Mouse (Mus musculus) kidney, embryonic 16.5 days (tissue): Measurements from ENCODE around the gene Pcdh9. TPM values are rescaled to one million over a fixed set of nuclear protein-coding genes. Genes with fewer than 3 reads are reported as not detected.

Source experiments
- ATAC-seq: fragments of 200-750 bp; cut with Nextera tagmentation; 2 replicates; pipeline ENCODE4 v1.8.0; 2017; ENCODE audit warnings: moderate TSS enrichment; ENCODE audit not compliant: low FRiP score, low TSS enrichment
- H3K27ac ChIP-seq: fragments of 300-500 bp; sonication (generic); 2 replicates; pipeline ENCODE4 v1.5.1; 2014; ENCODE audit warnings: low read length
- H3K27me3 ChIP-seq: fragments of 300-500 bp; sonication (generic); 2 replicates; pipeline ENCODE4 v1.6.1; 2014; ENCODE audit warnings: low read length, control low read depth, mixed read lengths; ENCODE audit not compliant: insufficient read depth
- H3K36me3 ChIP-seq: fragments of 300-500 bp; sonication (generic); 2 replicates; pipeline ENCODE4 v1.6.1; 2014; ENCODE audit warnings: low read length, control low read depth, mixed read lengths; ENCODE audit not compliant: insufficient read depth
- H3K4me1 ChIP-seq: fragments of 300-500 bp; sonication (generic); 2 replicates; pipeline ENCODE4 v1.6.1; 2014; ENCODE audit warnings: low read length, control low read depth, mixed read lengths; ENCODE audit not compliant: insufficient read depth
- H3K4me2 ChIP-seq: fragments of 300-500 bp; sonication (generic); replicated peaks from 2 replicates; pipeline ENCODE4 v1.6.1; 2014; ENCODE audit warnings: low read depth, low read length
- H3K4me3 ChIP-seq: fragments of 300-500 bp; sonication (generic); 2 replicates; pipeline ENCODE4 v1.5.1; 2014; ENCODE audit warnings: mild to moderate bottlenecking, low read length
- H3K9ac ChIP-seq: fragments of 300-500 bp; sonication (generic); replicated peaks from 2 replicates; pipeline ENCODE4 v1.6.1; 2014; ENCODE audit warnings: low read length
- H3K9me3 ChIP-seq: fragments of 300-500 bp; sonication (generic); 2 replicates; pipeline ENCODE4 v1.6.1; 2016; ENCODE audit warnings: low read length, control low read depth
- WGBS: fragments of 180-500 bp; shearing (Covaris S2); extraction: QIAGEN DNeasy Blood & Tissue Kit; methylation state at CpG from one replicate; pipeline ENCODE4 v1.1.7; 2014; 5-methylcytosine and 5-hydroxymethylcytosine counted together
- polyA plus RNA-seq: library from polyadenylated mRNA; unstranded; fragments of >200 nt; fragmentation: Nextera tagmentation; extraction: Ambion mirVana; gene quantifications from 2 replicates; pipeline ENCODE4 v1.2.1, GENCODE M21; 2015

The Pcdh9 gene
- polyA plus RNA-seq, 1 experiment from 2014 or later: 17.1 TPM

GRCm38 (mm10) chr14:93826042-93826462, 64.4 kb downstream of the Pcdh9 start:
- WGBS: 60% methylated on average over 6 of the region's 6 CpGs
- no peaks in the 10 kb centered on the region for H3K36me3 ChIP-seq
- H3K27ac ChIP-seq: no peak overlapping the region

GRCm38 (mm10) chr14:93818845-93819244, 71.6 kb downstream of the Pcdh9 start:
- no peak overlapping the region for H3K27ac ChIP-seq
- WGBS: 84% methylated on average over 4 of the region's 4 CpGs
- H3K9ac ChIP-seq: no peak overlapping the region
- no peak for ATAC-seq
- H3K4me1 ChIP-seq: peaks cover 4% of the 10 kb centered on the region; the same call in 1 of the 2 replicates
- no peaks in the 10 kb centered on the region for H3K27me3 ChIP-seq
- no peaks in the 10 kb centered on the region for H3K9me3 ChIP-seq
- H3K4me2 ChIP-seq: no peak overlapping the region
- H3K4me3 ChIP-seq: no peak overlapping the region
- no peaks in the 10 kb centered on the region for H3K36me3 ChIP-seq

More at GRCm38 (mm10) chr14:93826042-93826462, 64.4 kb downstream of the Pcdh9 start:
- Histone ChIP-seq H3K4me1 (no peaks in the 10 kb centered on the region), H3K4me3 (no peak overlapping the region), H3K4me2 (no peak overlapping the region), H3K27me3 (no peaks in the 10 kb centered on the region), H3K9me3 (no peaks in the 10 kb centered on the region), H3K9ac (no peak overlapping the region)
- no peak for ATAC-seq

- Histone ChIP-seq H3K9me3 (no peaks in the 10 kb centered on the region), H3K36me3 (no peaks in the 10 kb centered on the region), H3K27ac (no peak overlapping the region), H3K4me3 (no peak overlapping the region), H3K4me2 (no peak overlapping the region), H3K27me3 (no peaks in the 10 kb centered on the region), H3K9ac (no peak overlapping the region), H3K4me1 (peaks cover 4% of the 10 kb centered on the region; the same call in 1 of the 2 replicates)
- ATAC-seq: no peak
- WGBS: 35% methylated on average over 4 of the region's 4 CpGs
Observed at GRCm38 (mm10) chr14:93817591-93817990, 72.9 kb downstream of the Pcdh9 start.

- Histone ChIP-seq H3K27me3 (no peaks in the 10 kb centered on the region), H3K4me2 (no peak overlapping the region), H3K9me3 (no peaks in the 10 kb centered on the region), H3K9ac (no peak overlapping the region), H3K4me3 (no peak overlapping the region), H3K27ac (no peak overlapping the region), H3K4me1 (no peaks in the 10 kb centered on the region), H3K36me3 (no peaks in the 10 kb centered on the region)
- ATAC-seq: no peak
- WGBS: 94% methylated on average over 3 of the region's 3 CpGs
Observed at GRCm38 (mm10) chr14:93794530-93794929, 95.9 kb downstream of the Pcdh9 start.

GRCm38 (mm10) chr14:93786234-93786633, 104.2 kb downstream of the Pcdh9 start:
- Histone ChIP-seq H3K4me3 (no peak overlapping the region), H3K9ac (no peak overlapping the region), H3K9me3 (no peaks in the 10 kb centered on the region), H3K27me3 (no peaks in the 10 kb centered on the region), H3K4me2 (no peak overlapping the region), H3K4me1 (no peaks in the 10 kb centered on the region), H3K36me3 (no peaks in the 10 kb centered on the region), H3K27ac (no peak overlapping the region)
- 74% methylated on average over 4 of the region's 4 CpGs for WGBS
- ATAC-seq: no peak

GRCm38 (mm10) chr14:93785031-93785430, 105.4 kb downstream of the Pcdh9 start:
- no peaks in the 10 kb centered on the region for H3K36me3 ChIP-seq
- no peak overlapping the region for H3K4me2 ChIP-seq
- no peak overlapping the region for H3K9ac ChIP-seq
- no peak for ATAC-seq
- WGBS: 52% methylated on average over 2 of the region's 2 CpGs
- no peak overlapping the region for H3K27ac ChIP-seq
- no peaks in the 10 kb centered on the region for H3K4me1 ChIP-seq
- no peak overlapping the region for H3K4me3 ChIP-seq
- H3K27me3 ChIP-seq: no peaks in the 10 kb centered on the region
- H3K9me3 ChIP-seq: no peaks in the 10 kb centered on the region

- Histone ChIP-seq H3K27me3 (no peaks in the 10 kb centered on the region), H3K9ac (no peak overlapping the region), H3K4me1 (no peaks in the 10 kb centered on the region), H3K27ac (no peak overlapping the region), H3K36me3 (no peaks in the 10 kb centered on the region), H3K4me2 (no peak overlapping the region), H3K4me3 (no peak overlapping the region), H3K9me3 (no peaks in the 10 kb centered on the region)
- WGBS: 86% methylated on average over 2 of the region's 2 CpGs
- ATAC-seq: no peak
Observed at GRCm38 (mm10) chr14:93762855-93763254, 127.6 kb downstream of the Pcdh9 start.

GRCm38 (mm10) chr14:93734077-93734673, 156.3 kb downstream of the Pcdh9 start:
- Histone ChIP-seq H3K9me3 (no peaks in the 10 kb centered on the region), H3K9ac (no peak overlapping the region), H3K4me2 (peak overlapping the region; percentile 19; the same call in 1 of the 2 replicates), H3K27me3 (no peaks in the 10 kb centered on the region), H3K36me3 (no peaks in the 10 kb centered on the region), H3K4me1 (no peaks in the 10 kb centered on the region), H3K4me3 (no peak overlapping the region), H3K27ac (peak overlapping the region; percentile 32; the same call in 1 of the 2 replicates)
- 30% methylated on average over 10 of the region's 10 CpGs for WGBS
- ATAC-seq: peak; percentile 90

GRCm38 (mm10) chr14:93725798-93726197, 164.7 kb downstream of the Pcdh9 start:
- no peak overlapping the region for H3K4me3 ChIP-seq
- no peak overlapping the region for H3K27ac ChIP-seq
- H3K4me1 ChIP-seq: no peaks in the 10 kb centered on the region
- H3K36me3 ChIP-seq: no peaks in the 10 kb centered on the region
- no peak overlapping the region for H3K4me2 ChIP-seq
- H3K9ac ChIP-seq: no peak overlapping the region
- no peak for ATAC-seq
- H3K9me3 ChIP-seq: no peaks in the 10 kb centered on the region
- no peaks in the 10 kb centered on the region for H3K27me3 ChIP-seq
- WGBS: 49% methylated on average over 1 of the region's 1 CpGs

- no peak overlapping the region for H3K4me2 ChIP-seq
- ATAC-seq: no peak
- no peak overlapping the region for H3K4me3 ChIP-seq
- H3K36me3 ChIP-seq: no peaks in the 10 kb centered on the region
- H3K4me1 ChIP-seq: no peaks in the 10 kb centered on the region
- H3K27ac ChIP-seq: no peak overlapping the region
- H3K27me3 ChIP-seq: no peaks in the 10 kb centered on the region
- H3K9ac ChIP-seq: no peak overlapping the region
- no peaks in the 10 kb centered on the region for H3K9me3 ChIP-seq
- WGBS: 70% methylated on average over 1 of the region's 1 CpGs
Observed at GRCm38 (mm10) chr14:93719208-93719607, 171.3 kb downstream of the Pcdh9 start.
